Mouse (Mus musculus): Measurements from ENCODE around the gene Rnf4. TPM values are rescaled to one million over a fixed set of nuclear protein-coding genes. Genes with fewer than 3 reads are reported as not detected.

The Rnf4 gene
- total RNA-seq, 2 experiments from 2014 or later, result 38.0 to 38.2 TPM

DNA sequence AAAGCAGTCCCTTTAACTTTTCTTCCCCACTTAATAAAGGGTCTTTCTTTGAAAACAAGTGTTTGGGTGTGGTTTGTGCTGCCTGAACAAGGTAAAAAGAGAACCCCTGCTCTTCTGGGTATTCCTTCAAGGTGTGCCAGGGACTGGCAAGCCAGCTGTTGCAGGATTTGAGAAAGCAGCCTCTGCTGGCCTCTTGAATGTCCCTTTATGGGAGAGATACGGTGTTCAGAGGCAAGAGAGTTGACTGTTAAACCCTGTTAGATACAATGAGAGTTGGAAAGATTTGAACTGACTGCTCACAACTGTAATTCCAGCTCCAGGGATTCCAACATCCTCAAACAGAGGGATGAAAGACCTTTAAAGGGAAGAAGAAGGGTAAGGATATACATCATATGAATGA is 2.0 kb upstream of the Rnf4 start:
- intact Hi-C loops (cut with DNase I), result loop anchor here (10.0 kb wide), 1 partner anchor 119 kb away; no protein-coding TSS in a partner anchor
- no peak for DNase-seq

GRCm38 (mm10) chr5:34335539-34336096 is 471 bp upstream of the Rnf4 start:
- intact Hi-C loops (cut with DNase I), result loop anchor here (10.0 kb wide), 1 partner anchor 121 kb away; no protein-coding TSS in a partner anchor
- DNase-seq, result no peak

GRCm38 (mm10) chr5:34336775-34337450 is 824 bp downstream of the Rnf4 start:
- intact Hi-C loops (cut with DNase I), result loop anchor here (10.0 kb wide), 1 partner anchor 122 kb away; no protein-coding TSS in a partner anchor
- peak; percentile 50 to 58 for DNase-seq

DNA sequence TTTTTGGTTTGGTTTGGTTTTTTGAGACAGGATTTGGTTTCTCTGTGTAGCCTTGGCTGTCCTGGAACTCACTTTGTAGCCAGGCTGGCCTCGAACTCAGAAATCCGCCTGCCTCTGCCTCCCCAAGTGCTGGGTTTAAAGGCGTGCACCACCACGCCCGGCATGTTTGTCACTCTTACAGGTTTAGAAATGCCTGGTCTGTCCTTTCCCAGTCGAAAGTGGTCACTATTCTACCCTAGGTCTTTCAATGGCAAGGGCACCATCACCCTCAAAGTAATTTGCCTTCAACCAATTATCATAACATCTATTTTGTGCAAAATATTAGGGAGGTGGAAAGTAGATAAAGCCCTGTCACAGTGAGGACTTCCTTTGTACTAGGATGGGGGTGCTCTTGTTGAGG is 4.2 kb downstream of the Rnf4 start:
- intact Hi-C loops (cut with DNase I), result no loop called here
- no peak for DNase-seq

DNA sequence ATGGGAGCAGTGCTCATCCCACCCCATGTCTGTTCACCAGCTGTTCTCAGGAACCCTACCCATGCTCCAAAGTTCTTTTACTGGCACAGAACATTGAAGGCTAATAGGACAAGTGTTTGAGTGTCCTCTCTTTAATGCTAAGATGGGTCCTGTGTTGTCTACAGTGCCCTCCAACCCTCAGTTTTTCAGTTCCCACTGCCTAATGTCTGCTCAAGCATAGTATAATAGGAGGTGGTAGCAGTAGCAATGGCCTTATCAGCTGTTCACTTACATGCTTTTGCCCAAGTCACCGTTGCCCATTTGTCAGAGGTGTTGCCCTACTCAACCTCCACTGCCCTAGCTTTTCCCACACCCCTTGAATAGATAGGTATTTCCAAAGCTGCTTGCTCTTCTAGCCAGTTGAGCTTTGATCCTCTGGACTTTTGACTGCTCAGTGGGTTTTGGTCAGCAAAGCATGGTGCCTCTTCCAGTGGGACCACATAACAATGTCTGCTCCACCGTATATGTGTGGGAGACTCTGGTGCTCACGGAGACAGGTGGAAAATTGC is 16.1 kb downstream of the Rnf4 start:
- no peak for DNase-seq
- intact Hi-C loops (cut with DNase I), result no loop called here

GRCm38 (mm10) chr5:34360261-34360660 is 24.2 kb downstream of the Rnf4 start:
- DNase-seq, result no peak
- intact Hi-C loops (cut with DNase I), result loop anchor here (10.0 kb wide), 1 partner anchor 295 kb away; no protein-coding TSS in a partner anchor

- intact Hi-C loops (cut with DNase I), result loop anchor here (10.0 kb wide), 1 partner anchor 292 kb away; no protein-coding TSS in a partner anchor
- DNase-seq, result no peak
These were observed 27.0 kb downstream of the Rnf4 start for GRCm38 (mm10) chr5:34363115-34363514.

DNA sequence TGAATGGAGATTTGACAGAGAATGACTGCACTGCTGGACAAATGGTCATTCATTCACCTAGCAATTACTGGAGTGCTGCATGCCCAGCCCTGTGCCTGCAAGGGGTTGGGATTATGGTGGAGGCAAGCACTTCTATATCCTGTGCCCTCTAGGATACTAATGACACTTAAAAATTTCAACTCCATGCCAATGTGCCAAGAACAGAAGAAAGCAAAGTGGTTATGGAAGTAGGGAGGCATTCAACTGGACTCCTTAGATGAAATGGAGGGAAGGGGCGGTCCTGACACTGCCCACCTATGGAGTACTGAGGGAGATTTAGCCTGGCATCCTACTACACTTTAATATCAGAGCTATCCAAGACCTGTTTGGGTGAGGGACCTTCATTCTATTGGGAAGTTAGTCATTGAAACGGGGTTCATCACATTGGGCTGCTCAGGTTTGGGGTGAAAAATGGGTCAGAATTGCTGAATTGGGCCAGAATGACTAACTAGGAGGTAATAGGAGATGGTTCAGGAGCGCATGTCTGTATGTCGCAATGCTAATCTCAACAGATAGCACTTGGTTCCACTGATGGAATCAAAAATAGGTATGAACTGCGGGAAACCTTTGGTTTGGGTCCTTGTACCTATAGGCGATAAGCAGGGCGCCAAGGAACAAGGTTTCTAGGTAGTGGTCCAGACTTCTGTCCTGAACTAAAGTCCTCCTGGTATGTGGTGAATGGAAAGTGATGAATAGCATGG is 32.6 kb downstream of the Rnf4 start:
- intact Hi-C loops (cut with DNase I), result loop anchor here (10.0 kb wide), 1 partner anchor 286 kb away; no protein-coding TSS in a partner anchor
- no peak for DNase-seq

DNA sequence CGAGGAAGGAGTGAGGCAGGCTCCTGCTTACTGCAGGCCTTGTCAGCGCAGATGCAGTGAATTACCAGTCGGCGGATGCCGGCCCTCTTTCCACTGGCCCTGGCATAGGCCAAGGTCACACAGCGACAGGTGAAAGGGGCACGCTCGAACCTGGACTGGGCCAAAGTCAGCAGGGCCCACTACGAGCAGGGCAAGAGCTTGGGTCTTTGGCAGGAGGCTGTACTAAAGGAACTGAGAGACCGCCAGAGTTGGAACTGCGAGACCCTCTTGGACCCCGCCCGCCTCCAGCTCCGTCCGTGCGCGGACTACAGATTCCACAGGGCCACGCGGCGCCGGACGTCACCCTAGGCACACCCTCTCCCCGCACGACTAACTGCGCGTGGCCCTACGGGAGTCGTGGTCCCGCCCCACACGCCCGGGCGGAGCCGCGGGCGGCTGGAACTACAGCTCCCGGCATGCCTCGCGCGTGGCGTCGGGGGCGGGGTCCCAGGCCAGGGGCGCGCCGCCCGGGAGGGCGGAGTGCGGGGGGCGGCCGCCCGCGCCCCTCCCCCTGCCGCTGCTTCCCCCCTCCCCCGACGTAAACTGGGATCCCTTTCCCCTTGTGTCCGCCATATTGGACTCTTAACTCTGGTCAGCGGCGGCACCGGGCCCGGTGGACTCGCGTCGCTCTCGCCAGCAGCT is 33.4 kb downstream of the Rnf4 start, which contains the start of gene Fam193a:
Fam193a (plus strand) TSS at position 593 of the 681 bp plus-strand sequence.
- intact Hi-C loops (cut with DNase I), result loop anchor here (5.0 to 10.0 kb wide), 2 partner anchors 43 to 285 kb away; no protein-coding TSS in a partner anchor
- peak; percentile 99 for DNase-seq

DNA sequence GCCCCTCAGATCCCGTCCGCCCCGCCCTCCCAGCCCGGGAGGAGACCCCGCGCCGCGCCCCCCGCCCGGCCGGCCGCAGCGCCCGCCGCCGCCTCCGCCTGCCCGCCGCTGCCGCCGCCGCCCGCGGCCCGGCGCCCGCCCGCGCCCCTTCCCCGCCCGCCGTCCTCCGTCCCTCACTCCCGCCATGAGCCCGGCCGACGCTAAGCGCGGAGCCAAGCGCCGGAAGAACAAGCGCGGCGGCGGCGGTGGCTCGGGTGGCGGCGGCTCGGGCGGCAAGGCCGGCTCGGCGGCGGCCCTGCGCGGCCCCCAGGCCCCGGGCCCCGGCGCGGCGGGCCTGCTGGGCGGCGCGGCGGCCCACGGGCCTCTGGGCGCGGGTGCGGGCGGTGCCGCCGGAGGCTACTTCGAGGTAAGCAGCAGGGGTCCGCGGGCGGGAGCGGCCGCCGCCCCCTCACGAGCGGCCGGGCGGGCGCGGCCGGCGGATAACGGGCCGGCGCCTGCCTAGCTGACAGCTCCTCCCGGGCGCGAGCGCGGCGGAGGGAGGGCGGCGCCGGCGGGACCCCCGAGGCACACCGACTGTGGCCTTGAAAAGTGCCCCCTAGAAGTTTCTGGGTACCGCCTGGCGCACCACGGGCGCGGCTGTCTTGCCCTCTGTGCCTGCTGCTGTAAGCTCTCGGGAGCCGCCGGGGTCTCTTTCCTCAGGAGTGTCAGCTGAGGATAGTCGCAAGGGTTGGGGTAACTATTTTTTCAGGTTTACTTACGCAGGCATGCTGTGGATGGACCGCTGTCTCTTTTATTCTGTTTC is 34.1 kb downstream of the Rnf4 start:
- DNase-seq, result peak; percentile 43 to 62
- intact Hi-C loops (cut with DNase I), result loop anchor here (5.0 kb wide), 1 partner anchor 42 kb away; no protein-coding TSS in a partner anchor

- intact Hi-C loops (cut with DNase I), result loop anchor here (5.0 kb wide), 1 partner anchor 41 kb away; no protein-coding TSS in a partner anchor
- no peak for DNase-seq
These were observed 34.8 kb downstream of the Rnf4 start for GRCm38 (mm10) chr5:34370840-34371239.

DNA sequence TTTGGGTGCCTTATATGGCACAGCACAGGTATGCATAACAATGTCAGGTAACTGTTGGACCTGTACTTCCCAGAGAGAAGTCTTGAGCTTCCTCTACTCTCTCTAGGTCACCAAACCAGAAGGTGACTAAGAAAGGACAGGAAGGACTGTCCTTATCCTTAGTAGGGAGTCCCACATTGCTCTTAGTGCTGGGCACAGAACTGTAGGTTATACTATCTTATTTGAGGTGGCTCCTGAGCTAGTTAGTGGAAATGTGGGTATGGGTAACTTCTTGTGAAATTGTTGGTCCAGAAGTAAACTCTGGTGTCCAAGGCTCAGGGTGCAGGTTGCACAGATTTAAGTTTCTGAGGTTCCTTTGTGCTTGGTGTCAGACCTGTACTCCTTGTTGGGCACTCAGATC is 36.1 kb downstream of the Rnf4 start:
- intact Hi-C loops (cut with DNase I), result loop anchor here (5.0 kb wide), 1 partner anchor 40 kb away; no protein-coding TSS in a partner anchor
- DNase-seq, result no peak

DNA sequence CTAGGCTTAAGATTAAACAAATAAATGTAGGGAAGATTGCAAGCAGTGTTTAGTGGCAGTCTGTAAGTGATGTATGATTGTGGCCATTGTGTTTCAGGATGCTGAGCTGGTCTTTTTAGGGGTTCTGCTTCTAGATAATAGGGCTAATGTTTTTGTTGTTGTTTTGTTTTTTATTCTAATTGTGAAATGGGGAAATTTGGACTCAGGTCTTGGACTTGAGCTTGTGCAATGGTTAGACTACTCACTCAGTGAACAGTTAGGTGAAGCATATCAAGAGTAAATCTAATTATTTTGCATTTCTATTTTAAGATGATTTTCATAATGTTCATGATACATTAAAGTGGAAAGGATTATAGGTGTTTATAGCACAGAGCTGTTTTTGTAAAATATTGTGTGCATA is 36.5 kb downstream of the Rnf4 start:
- intact Hi-C loops (cut with DNase I), result loop anchor here (5.0 kb wide), 1 partner anchor 40 kb away; no protein-coding TSS in a partner anchor
- DNase-seq, result no peak

- intact Hi-C loops (cut with DNase I), result no loop called here
- DNase-seq, result no peak
These were observed 42.7 kb downstream of the Rnf4 start for GRCm38 (mm10) chr5:34378787-34379186.

DNA sequence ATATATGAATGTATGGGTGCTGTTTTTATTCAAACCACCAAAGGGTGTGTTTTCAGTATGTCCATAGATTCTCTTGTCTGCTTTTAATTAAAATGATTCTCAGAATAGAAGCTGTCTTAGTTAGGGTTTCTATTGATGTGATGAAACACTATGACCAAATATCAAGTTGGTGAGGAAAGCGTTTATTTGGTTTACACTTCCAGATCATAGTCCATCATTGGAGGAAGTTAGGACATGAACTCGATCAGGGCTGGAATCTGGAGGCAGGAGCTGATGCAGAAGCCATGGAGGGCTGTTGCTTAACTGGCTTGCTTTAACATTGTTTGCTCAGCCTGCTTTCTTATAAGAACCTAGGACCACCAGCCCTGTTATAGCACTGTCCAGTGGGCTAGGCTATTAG is 45.6 kb downstream of the Rnf4 start:
- DNase-seq, result no peak
- intact Hi-C loops (cut with DNase I), result no loop called here

DNA sequence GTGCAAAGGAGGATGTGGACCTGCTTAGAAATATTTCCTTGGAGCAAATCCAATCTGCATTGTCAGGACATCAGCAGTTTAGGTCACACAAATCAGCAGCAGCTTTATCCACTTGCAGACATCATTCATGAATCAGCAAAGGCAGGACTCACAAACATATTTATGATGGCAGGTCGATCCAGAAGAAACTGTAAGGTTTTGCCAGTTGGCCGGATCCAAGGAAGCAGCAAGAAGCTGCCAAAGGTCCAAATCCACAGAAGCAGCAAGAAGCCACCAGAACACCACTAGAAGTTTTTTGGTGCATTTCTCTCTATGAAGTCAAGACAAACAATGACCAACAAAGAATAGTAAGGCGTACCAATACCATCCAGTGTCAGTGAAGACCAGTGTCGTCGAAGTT is 49.5 kb downstream of the Rnf4 start:
- no peak for DNase-seq
- intact Hi-C loops (cut with DNase I), result no loop called here

- no peak for DNase-seq
- intact Hi-C loops (cut with DNase I), result no loop called here
These were observed 50.7 kb downstream of the Rnf4 start for GRCm38 (mm10) chr5:34386744-34387143.

DNA sequence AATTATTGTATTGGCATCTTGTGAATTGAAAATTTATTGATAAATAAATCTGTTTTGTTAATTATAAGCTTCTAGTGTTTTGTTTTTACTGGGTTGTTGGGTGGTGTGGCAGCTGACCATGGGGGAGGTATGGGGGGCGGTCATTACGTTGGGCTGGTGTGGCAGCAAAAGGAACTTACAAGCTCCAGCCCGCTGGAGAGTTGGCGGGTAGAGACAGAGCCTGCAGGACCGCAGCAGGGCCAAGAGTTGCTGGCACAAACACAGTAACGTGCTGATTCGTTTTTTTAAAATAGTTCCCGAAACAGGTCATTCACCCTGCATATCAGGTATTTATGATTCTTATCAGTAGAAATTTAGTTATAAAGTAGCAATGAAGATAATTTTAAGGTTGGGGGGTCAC is 57.2 kb downstream of the Rnf4 start:
- DNase-seq, result no peak
- intact Hi-C loops (cut with DNase I), result no loop called here

DNA sequence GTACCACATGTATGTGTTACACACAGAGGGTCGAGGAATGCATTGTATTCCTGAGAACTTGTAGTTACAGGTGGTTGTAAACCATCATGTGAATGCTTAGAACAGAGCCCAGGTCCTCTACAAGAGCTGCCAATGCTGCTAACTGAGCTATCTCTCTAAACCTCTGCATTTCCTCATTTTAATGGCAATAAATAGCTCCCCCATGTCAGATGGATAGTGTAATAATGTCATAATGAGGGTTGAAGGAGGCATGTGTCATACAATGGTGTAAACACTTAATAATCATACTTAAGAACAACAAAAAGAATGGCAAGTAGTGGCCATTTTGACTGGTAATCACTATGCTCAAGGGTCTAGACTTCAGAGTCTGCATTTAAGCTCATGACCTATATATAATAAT is 59.3 kb downstream of the Rnf4 start:
- DNase-seq, result no peak
- intact Hi-C loops (cut with DNase I), result no loop called here

All from heart, postnatal 14 days (tissue).